Mouse (Mus musculus): Measurements from ENCODE around the gene Serpinc1.

- no peak for TF ChIP-seq CTCF (IDR thresholded peaks at IDR 0.05; ENCODE audit: low read depth, low read length)
- TF ChIP-seq POLR2A (IDR thresholded peaks at IDR 0.05; ENCODE audit: borderline replicate concordance, low read depth, low read length), result peak; percentile 98
Measured at GRCm38 (mm10) chr1:161034435-161035280, 56.3 kb downstream of the Serpinc1 start, which contains the start of gene Zbtb37.
